Comparison of ENCODE assay signal across 8 mouse cellular contexts in the genomic region with DNA sequence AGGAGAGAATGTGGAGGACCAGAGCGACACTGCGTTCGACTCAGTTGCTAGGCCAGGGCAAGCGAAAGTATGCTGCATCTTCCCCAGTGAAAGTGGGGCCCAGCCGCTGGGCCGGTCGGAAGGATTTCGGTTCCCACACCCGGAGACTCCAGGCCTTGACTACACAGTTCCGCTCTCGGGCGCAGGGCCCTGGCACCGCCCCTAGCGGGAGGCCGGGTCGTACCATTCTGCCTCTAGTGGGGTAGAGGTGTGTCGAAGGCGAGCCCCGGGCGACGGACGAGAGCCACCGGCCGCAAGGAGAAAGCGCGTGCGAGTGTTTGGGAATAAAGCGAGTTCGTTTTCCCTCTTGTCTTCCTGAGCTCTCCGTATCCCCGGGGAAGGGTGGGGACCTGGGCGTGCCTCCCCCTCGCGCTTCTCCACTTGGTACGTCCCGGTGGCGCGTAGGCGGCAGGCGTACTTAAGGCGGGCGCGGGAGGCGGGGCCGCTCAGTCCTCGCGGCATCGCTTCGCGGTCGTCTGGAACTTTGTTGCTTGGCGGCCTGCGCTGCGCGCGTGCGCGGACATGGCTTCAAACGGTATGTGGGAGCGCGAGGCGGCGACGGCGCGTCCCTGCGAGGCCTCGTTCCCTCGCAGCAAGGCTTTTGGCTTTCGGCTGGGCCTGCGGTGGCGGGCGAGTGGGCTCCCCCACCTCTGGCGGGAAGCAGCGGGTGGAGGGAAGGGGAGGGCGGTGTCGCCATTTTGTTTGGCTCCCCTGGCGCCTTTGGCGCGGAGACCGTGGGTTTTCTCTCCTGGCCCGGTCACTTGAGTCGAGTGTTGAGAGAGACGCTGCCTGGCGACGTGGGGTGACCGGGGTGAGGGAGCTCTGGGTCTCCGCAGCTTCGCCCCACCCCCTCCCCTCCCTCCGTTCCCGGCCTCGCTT. TPM values are rescaled to one million over a fixed set of nuclear protein-coding genes. Genes with fewer than 3 reads are reported as not detected.
DNase-seq lines count a peak whose midpoint lies in the region; ATAC-seq and TF ChIP-seq lines count a peak whose summit lies in the region.

A gene (plus strand): TSS at position 454 of the 918 bp plus-strand sequence.

- dilution Hi-C loops in CH12.LX (cut with MboI; ENCODE audit: extremely low pct_ligation_motif_present, extremely low pct_unique_long_range_greater_than_20kb, low sequenced_read_pairs), result no loop called here

- peak within 1 kb of the TSS; percentile 86 for H3K27ac ChIP-seq in CH12.LX (ENCODE audit: insufficient read depth, low read depth)
- peak within 1 kb of the TSS; percentile 98 for H3K27ac ChIP-seq in forebrain, embryonic 12.5 days
- H3K27ac ChIP-seq in heart, postnatal 0 days (ENCODE audit: low read depth), result peak within 1 kb of the TSS; percentile 97
- peak within 1 kb of the TSS; percentile 95 for H3K27ac ChIP-seq in liver, embryonic 16.5 days (ENCODE audit: low read length)
- H3K27ac ChIP-seq in neural tube, embryonic 13.5 days (replicated peaks), result peak within 1 kb of the TSS; percentile 97
- peak within 1 kb of the TSS; percentile 98 for H3K27ac ChIP-seq in testis, adult 2 months (ENCODE audit: control insufficient read depth, insufficient read depth, low read depth, low read length)

- no peak for TF ChIP-seq RAD21 in CH12.LX (IDR thresholded peaks at IDR 0.05; ENCODE audit: low read depth, low read length)

- ATAC-seq in forebrain, embryonic 12.5 days (ENCODE audit: low FRiP score), result peak; percentile 94
- ATAC-seq in heart, postnatal 0 days (ENCODE audit: insufficient read depth, low read depth), result peak; percentile 90
- ATAC-seq in liver, embryonic 16.5 days (ENCODE audit: low read depth), result peak; percentile 93
- peak; percentile 95 for ATAC-seq in neural tube, embryonic 13.5 days (ENCODE audit: low read depth)

- peak; percentile 92 for DNase-seq in CH12.LX (ENCODE audit: extremely low read depth)
- DNase-seq in c-Kit-positive CD71-positive TER-119-negative erythroid progenitor cells, embryonic 14.5 days (ENCODE audit: low read depth), result peak; percentile 84
- DNase-seq in heart, postnatal 0 days (ENCODE audit: low spot score), result peak; percentile 92
- DNase-seq in kidney, postnatal 4 days, result peak; percentile 97

- in situ Hi-C loops in CH12.LX (cut with MboI; ENCODE audit: low pct_ligation_motif_present, low pct_unique_long_range_greater_than_20kb, low sequenced_read_pairs), result no loop called here

- peaks cover 42% of the 10 kb centered on the region for H3K79me2 ChIP-seq in CH12.LX (replicated peaks; ENCODE audit: control insufficient read depth, extremely low read depth, insufficient read depth, poor library complexity, severe bottlenecking)

- peaks cover 7% of the 10 kb centered on the region for H3K27me3 ChIP-seq in CH12.LX (replicated peaks)
- H3K27me3 ChIP-seq in forebrain, embryonic 12.5 days, result no peaks in the 10 kb centered on the region
- no peaks in the 10 kb centered on the region for H3K27me3 ChIP-seq in heart, postnatal 0 days (ENCODE audit: control insufficient read depth, insufficient read depth, low read length)
- no peaks in the 10 kb centered on the region for H3K27me3 ChIP-seq in liver, embryonic 16.5 days (ENCODE audit: control insufficient read depth, insufficient read depth, low read depth, low read length)
- H3K27me3 ChIP-seq in neural tube, embryonic 13.5 days, result no peaks in the 10 kb centered on the region
- H3K27me3 ChIP-seq in testis, adult 2 months (ENCODE audit: control insufficient read depth, insufficient read depth, low read length), result no peaks in the 10 kb centered on the region

- TF ChIP-seq EP300 in CH12.LX (IDR thresholded peaks at IDR 0.05; ENCODE audit: low read length), result no peak
- peak; percentile 80; the same call in 1 of the 2 replicates for TF ChIP-seq EP300 in heart, postnatal 0 days (IDR thresholded peaks at IDR 0.05; ENCODE audit: low read depth)

- H3K4me1 ChIP-seq in CH12.LX (ENCODE audit: control insufficient read depth in 1 of 2, insufficient read depth in 2 of 2), result peaks cover 0 to 25% of the 10 kb centered on the region in 2 experiments; a peak in 2 of 4 replicates
- H3K4me1 ChIP-seq in forebrain, embryonic 12.5 days, result peaks cover 27% of the 10 kb centered on the region
- H3K4me1 ChIP-seq in heart, postnatal 0 days (ENCODE audit: control insufficient read depth, insufficient read depth), result peaks cover 21% of the 10 kb centered on the region; the same call in 1 of the 2 replicates
- H3K4me1 ChIP-seq in liver, embryonic 16.5 days (ENCODE audit: control insufficient read depth, low read depth, low read length), result peaks cover 17% of the 10 kb centered on the region
- peaks cover 28% of the 10 kb centered on the region for H3K4me1 ChIP-seq in neural tube, embryonic 13.5 days (replicated peaks)
- H3K4me1 ChIP-seq in testis, adult 2 months (ENCODE audit: control insufficient read depth, insufficient read depth, low read length), result no peaks in the 10 kb centered on the region; the same call in 1 of the 2 replicates

- H3K4me2 ChIP-seq in CH12.LX (ENCODE audit: insufficient read depth, low read depth, poor library complexity, severe bottlenecking), result peak within 1 kb of the TSS; percentile 96
- peak within 1 kb of the TSS; percentile 80 for H3K4me2 ChIP-seq in forebrain, embryonic 12.5 days
- peak within 1 kb of the TSS; percentile 71 for H3K4me2 ChIP-seq in heart, postnatal 0 days (ENCODE audit: low read depth, low read length)
- peak within 1 kb of the TSS; percentile 90 for H3K4me2 ChIP-seq in liver, embryonic 16.5 days (ENCODE audit: low read depth, low read length)
- peak within 1 kb of the TSS; percentile 98 for H3K4me2 ChIP-seq in neural tube, embryonic 13.5 days

- no peaks in the 10 kb centered on the region for H3K9me3 ChIP-seq in CH12.LX (replicated peaks; ENCODE audit: low read length)
- no peaks in the 10 kb centered on the region for H3K9me3 ChIP-seq in forebrain, embryonic 12.5 days
- no peaks in the 10 kb centered on the region for H3K9me3 ChIP-seq in heart, postnatal 0 days (replicated peaks; ENCODE audit: control insufficient read depth, low read length)
- H3K9me3 ChIP-seq in liver, embryonic 16.5 days (replicated peaks; ENCODE audit: control insufficient read depth, low read length), result no peaks in the 10 kb centered on the region
- H3K9me3 ChIP-seq in neural tube, embryonic 13.5 days, result no peaks in the 10 kb centered on the region

- H3K9ac ChIP-seq in CH12.LX (ENCODE audit: insufficient read depth, low read depth), result peak within 1 kb of the TSS; percentile 71
- H3K9ac ChIP-seq in forebrain, embryonic 12.5 days, result peak within 1 kb of the TSS; percentile 98
- H3K9ac ChIP-seq in heart, postnatal 0 days (replicated peaks; ENCODE audit: low read depth, low read length), result peak within 1 kb of the TSS; percentile 88
- H3K9ac ChIP-seq in liver, embryonic 16.5 days (ENCODE audit: low read depth, low read length), result peak within 1 kb of the TSS; percentile 95
- H3K9ac ChIP-seq in neural tube, embryonic 13.5 days, result peak within 1 kb of the TSS; percentile 97

- WGBS in forebrain, embryonic 12.5 days, result under 1% methylated on average over 87 of the region's 92 CpGs
- WGBS in heart, postnatal 0 days, result under 1% methylated on average over 73 of the region's 92 CpGs
- WGBS in liver, embryonic 16.5 days (ENCODE audit: insufficient replicate concordance), result under 1% methylated on average over 90 of the region's 92 CpGs
- under 1% methylated on average over 90 of the region's 92 CpGs for WGBS in neural tube, embryonic 13.5 days

- peaks cover 19 to 32% of the 10 kb centered on the region in 2 experiments for H3K36me3 ChIP-seq in CH12.LX (replicated peaks in 1 of 2; ENCODE audit: control insufficient read depth in 1 of 2, insufficient read depth in 1 of 2, low read length in 1 of 2)
- H3K36me3 ChIP-seq in forebrain, embryonic 12.5 days (replicated peaks), result peaks cover 26% of the 10 kb centered on the region
- H3K36me3 ChIP-seq in heart, postnatal 0 days (replicated peaks; ENCODE audit: control insufficient read depth, insufficient read depth, low read length), result peaks cover 26% of the 10 kb centered on the region
- H3K36me3 ChIP-seq in liver, embryonic 16.5 days (ENCODE audit: control insufficient read depth, insufficient read depth), result peaks cover 24% of the 10 kb centered on the region
- H3K36me3 ChIP-seq in neural tube, embryonic 13.5 days, result peaks cover 29% of the 10 kb centered on the region
- H3K36me3 ChIP-seq in testis, adult 2 months (ENCODE audit: control insufficient read depth, insufficient read depth, low read length), result peaks cover 2% of the 10 kb centered on the region; the same call in 1 of the 2 replicates

- no peak for TF ChIP-seq CTCF in CH12.LX (conservative IDR thresholded peaks at IDR 0.05 in 1 of 2, IDR thresholded peaks at IDR 0.05 in 1 of 2; ENCODE audit: low read depth in 2 of 2, low read length in 2 of 2)
- TF ChIP-seq CTCF in heart, postnatal 0 days (IDR thresholded peaks at IDR 0.05; ENCODE audit: low read depth), result no peak; the same call in 1 of the 2 replicates
- no peak for TF ChIP-seq CTCF in testis, adult 2 months (IDR thresholded peaks at IDR 0.05; ENCODE audit: control insufficient read depth, insufficient read depth, insufficient replicate concordance, low read depth, low read length)

- H3K4me3 ChIP-seq in CH12.LX (replicated peaks in 1 of 3; ENCODE audit: low read depth in 2 of 3, low read length in 2 of 3, poor library complexity in 1 of 3), result peak within 1 kb of the TSS; percentile 72 to 91 (median 74)
- H3K4me3 ChIP-seq in forebrain, embryonic 12.5 days (replicated peaks), result peak within 1 kb of the TSS; percentile 97
- H3K4me3 ChIP-seq in heart, postnatal 0 days (ENCODE audit: low read depth, low read length), result peak within 1 kb of the TSS; percentile 82
- H3K4me3 ChIP-seq in liver, embryonic 16.5 days (ENCODE audit: low read depth, low read length), result peak within 1 kb of the TSS; percentile 95
- peak within 1 kb of the TSS; percentile 95 for H3K4me3 ChIP-seq in neural tube, embryonic 13.5 days
- peak within 1 kb of the TSS; percentile 97 for H3K4me3 ChIP-seq in testis, adult 2 months (ENCODE audit: control insufficient read depth, low read depth, low read length)

- peak; percentile 100 for TF ChIP-seq POLR2A in CH12.LX (IDR thresholded peaks at IDR 0.05; ENCODE audit: low read depth, low read length)
- peak; percentile 99 for TF ChIP-seq POLR2A in testis, adult 2 months (IDR thresholded peaks at IDR 0.05; ENCODE audit: control insufficient read depth, low read depth, low read length)

TF ChIP-seq in CH12.LX, 34 proteins besides CTCF, POLR2A, EP300 and RAD21 (continues in another document):
- no peak for TF ChIP-seq ZKSCAN1 (IDR thresholded peaks at IDR 0.05; ENCODE audit: borderline replicate concordance, low read depth, low read length)

RNA-seq across cellular contexts. Expression of the gene that starts here (rescaled TPM):
- total RNA-seq in CH12.LX (2012; rRNA removed), result 57.7 and 61.8 TPM in 2 replicates
- 28.0 and 39.2 TPM in 2 replicates for total RNA-seq in CH12.LX (2014; rRNA removed)
- 832 and 848 TPM in 2 replicates for polyA plus RNA-seq in CH12.LX (2012; ENCODE audit: insufficient read length, low read depth)
- 517 and 534 TPM in 2 replicates for polyA plus RNA-seq in forebrain, embryonic 12.5 days (2016; fragmentation: Nextera tagmentation; extraction: Ambion mirVana)
- 25.8 and 33.4 TPM in 2 replicates for total RNA-seq in heart, postnatal 0 days (2014; rRNA removed; ENCODE audit: low replicate concordance)
- 134 and 175 TPM in 2 replicates for polyA plus RNA-seq in heart, postnatal 0 days (2015; fragmentation: Nextera tagmentation; extraction: Ambion mirVana)
- polyA plus RNA-seq in liver, embryonic 16.5 days (2015; fragmentation: Nextera tagmentation; extraction: Ambion mirVana), result 86.5 and 92.3 TPM in 2 replicates
- polyA plus RNA-seq in neural tube, embryonic 13.5 days (2015; fragmentation: Nextera tagmentation; extraction: Ambion mirVana), result 376 and 434 TPM in 2 replicates
- 271 and 306 TPM in 2 replicates for polyA plus RNA-seq in testis, adult 2 months (2012; rRNA removed)

Comparison
In these comparisons a context has a peak if more than half of its experiments do, and no peak if none do; other contexts are left out.
1. Peak in every context shown above with its lines: DNase-seq, ATAC-seq, H3K4me3 ChIP-seq and H3K27ac ChIP-seq.